Mouse (Mus musculus) cerebellum, adult 18-20 months (tissue): Measurements from ENCODE around the gene Nlrx1.
"Not testable (repeated sequence)": the region's sequence is repeated elsewhere in the genome, so short reads cannot be mapped to it uniquely, and the experiment has no call there.

ENCODE experiments used
- DNase-seq, 2 experiments: peaks; one replicate each; pipeline ENCODE4 v3.0.0; 2021

Gene Nlrx1

GRCm38 (mm10) chr9:44268432-44268831, at the start of gene Nlrx1:
TSS of gene Nlrx1 (minus strand) at chr9:44268599.
- DNase-seq = no peak

- DNase-seq = no peak
Observed at GRCm38 (mm10) chr9:44317452-44317851, 49.1 kb upstream of the Nlrx1 start.

- DNase-seq = no peak
Observed at GRCm38 (mm10) chr9:44314910-44315309, 46.5 kb upstream of the Nlrx1 start.

GRCm38 (mm10) chr9:44314257-44314547, 45.8 kb upstream of the Nlrx1 start:
- DNase-seq = no peak

- peak; percentile 45 to 60 for DNase-seq
Observed at GRCm38 (mm10) chr9:44313476-44314256, 45.3 kb upstream of the Nlrx1 start.

GRCm38 (mm10) chr9:44311136-44312134, 43.0 kb upstream of the Nlrx1 start:
- no peak for DNase-seq

GRCm38 (mm10) chr9:44310750-44311135, 42.3 kb upstream of the Nlrx1 start:
- DNase-seq = no peak

- no peak for DNase-seq
Observed at GRCm38 (mm10) chr9:44309756-44310155, 41.4 kb upstream of the Nlrx1 start.

- no peak for DNase-seq
Observed at GRCm38 (mm10) chr9:44307248-44307647, 38.8 kb upstream of the Nlrx1 start.

GRCm38 (mm10) chr9:44306532-44306931, 38.1 kb upstream of the Nlrx1 start:
- no peak for DNase-seq

GRCm38 (mm10) chr9:44305466-44306079, 37.2 kb upstream of the Nlrx1 start, which contains the start of gene Hinfp:
TSS of gene Hinfp (minus strand) at chr9:44305671.
- peak; percentile 97 to 99 for DNase-seq

GRCm38 (mm10) chr9:44300001-44300400, 31.6 kb upstream of the Nlrx1 start:
- DNase-seq = not testable (repeated sequence)

- peak; percentile 57 to 68 for DNase-seq
Observed at GRCm38 (mm10) chr9:44292490-44292889, 24.1 kb upstream of the Nlrx1 start.

GRCm38 (mm10) chr9:44288959-44289291, 20.5 kb upstream of the Nlrx1 start:
- DNase-seq = no peak

- DNase-seq = peak; percentile 72 to 80
Observed at GRCm38 (mm10) chr9:44288076-44288958, 19.9 kb upstream of the Nlrx1 start, which contains the start of gene Abcg4. TSS of gene Abcg4 (minus strand) at chr9:44288615.

- DNase-seq = peak; percentile 55 to 59
Observed at GRCm38 (mm10) chr9:44287401-44288075, 19.1 kb upstream of the Nlrx1 start.

GRCm38 (mm10) chr9:44287003-44287400, 18.6 kb upstream of the Nlrx1 start:
- no peak for DNase-seq

- DNase-seq = no peak
Observed at GRCm38 (mm10) chr9:44286256-44286850, 18.0 kb upstream of the Nlrx1 start.

GRCm38 (mm10) chr9:44283183-44283582, 14.8 kb upstream of the Nlrx1 start:
- DNase-seq = no peak

GRCm38 (mm10) chr9:44269973-44270372, 1.6 kb upstream of the Nlrx1 start:
- DNase-seq = no peak

- DNase-seq = peak in 1 of 2 experiments; percentile 63
Observed at GRCm38 (mm10) chr9:44269077-44269476, 678 bp upstream of the Nlrx1 start.
